In genomic region chr11:70215301-70215700, GRCm38 (mm10) we compare ENCODE assay signal across 9 mouse cellular contexts. TPM values are rescaled to one million over a fixed set of nuclear protein-coding genes. Genes with fewer than 3 reads are reported as not detected.
DNase-seq lines count a peak whose midpoint lies in the region; ATAC-seq and TF ChIP-seq lines count a peak whose summit lies in the region.
"Had no signal": no experiment of that assay in that cellular context is flagged by ENCODE, and none has a peak within 500 bp of the region (broad histone marks: within the 10 kb centered on the region; RNA-seq: fewer than 3 reads in every experiment).

No protein-coding gene starts in this region.

- no peaks in the 10 kb centered on the region for H3K9me3 ChIP-seq in heart, embryonic 13.5 days
- no peaks in the 10 kb centered on the region for H3K9me3 ChIP-seq in midbrain, embryonic 16.5 days (replicated peaks; ENCODE audit: control insufficient read depth, low read length, poor library complexity, severe bottlenecking)

- peaks cover 37% of the 10 kb centered on the region for H3K4me1 ChIP-seq in heart, embryonic 13.5 days
- peaks cover 35% of the 10 kb centered on the region for H3K4me1 ChIP-seq in midbrain, embryonic 16.5 days (ENCODE audit: control insufficient read depth, insufficient read depth, low read length)

- peaks cover 10% of the 10 kb centered on the region for H3K36me3 ChIP-seq in heart, embryonic 13.5 days
- H3K36me3 ChIP-seq in midbrain, embryonic 16.5 days (ENCODE audit: control insufficient read depth, insufficient read depth, low read length), result 0 out of 2 replicates have a peak, but pooled peaks cover 2% of the 10 kb centered on the region

- no peak overlapping the region for H3K4me2 ChIP-seq in heart, embryonic 13.5 days
- peak overlapping the region; percentile 89; the same call in 1 of the 2 replicates for H3K4me2 ChIP-seq in midbrain, embryonic 16.5 days (ENCODE audit: low read length)

- TF ChIP-seq CTCF in gastrocnemius, adult 2 months (IDR thresholded peaks at IDR 0.05), result no peak

- 0 out of 2 replicates have a peak overlapping the region, but pooled peaks have one; percentile 46 for H3K4me3 ChIP-seq in heart, embryonic 13.5 days
- H3K4me3 ChIP-seq in midbrain, embryonic 16.5 days (ENCODE audit: low read depth, low read length), result 0 out of 2 replicates have a peak overlapping the region, but pooled peaks have one; percentile 6
- H3K4me3 ChIP-seq in gastrocnemius, adult 2 months, result no peak overlapping the region

- no peak for ATAC-seq in heart, embryonic 13.5 days (ENCODE audit: extremely low read depth, insufficient number of reproducible peaks, low FRiP score, low TSS enrichment)
- no peak for ATAC-seq in midbrain, embryonic 16.5 days
- ATAC-seq in granulocyte monocyte progenitor cell, adult 5-6 weeks (replicated peaks; ENCODE audit: poor library complexity, severe bottlenecking), result no peak

- 11% methylated on average over 22 of the region's 22 CpGs for WGBS in heart, embryonic 13.5 days
- WGBS in midbrain, embryonic 16.5 days, result 10% methylated on average over 22 of the region's 22 CpGs

- intact Hi-C loops in left cerebral cortex, postnatal 14 days (cut with DNase I), result no loop called here
- intact Hi-C loops in gastrocnemius, adult 2 months (cut with DNase I), result no loop called here

- DNase-seq in heart, adult 18-20 months, result no peak
- peak; percentile 48 to 54 for DNase-seq in cerebellum, postnatal 10 days
- peak; percentile 72 for DNase-seq in kidney, adult 11 months
- DNase-seq in left cerebral cortex, postnatal 14 days (ENCODE audit: low spot score in 2 of 2), result no peak
- DNase-seq in gastrocnemius, adult 2 months, result no peak

- no peak overlapping the region for H3K27ac ChIP-seq in heart, embryonic 13.5 days (replicated peaks)
- no peak overlapping the region for H3K27ac ChIP-seq in midbrain, embryonic 16.5 days (ENCODE audit: low read length)
- no peak overlapping the region for H3K27ac ChIP-seq in gastrocnemius, adult 2 months

- no peak overlapping the region for H3K9ac ChIP-seq in heart, embryonic 13.5 days
- H3K9ac ChIP-seq in midbrain, embryonic 16.5 days (ENCODE audit: low read depth, low read length), result peak overlapping the region; percentile 28; the same call in 1 of the 2 replicates

- peaks cover 85% of the 10 kb centered on the region for H3K27me3 ChIP-seq in heart, embryonic 13.5 days (replicated peaks)
- peaks cover 32% of the 10 kb centered on the region for H3K27me3 ChIP-seq in midbrain, embryonic 16.5 days (ENCODE audit: control insufficient read depth, insufficient read depth, low read depth, low read length)

RNA-seq across cellular contexts. Expression of gene Slc16a11, which starts 2.7 kb away (rescaled TPM):
- 0.28 and 0.60 TPM in 2 replicates for polyA plus RNA-seq in heart, embryonic 13.5 days (2015; fragmentation: Nextera tagmentation; extraction: Ambion mirVana)
- 1 to 10 TPM in 1 of 2 experiments, under 1 TPM in 1; 0.65 to 2.2 TPM for total RNA-seq in heart, adult 18-20 months (2021)
- 6.9 and 7.8 TPM in 2 replicates for polyA plus RNA-seq in midbrain, embryonic 16.5 days (2015; fragmentation: Nextera tagmentation; extraction: Ambion mirVana)
- not detected in 2 replicates for total RNA-seq in granulocyte monocyte progenitor cell, adult 5-6 weeks (2014; fragmentation: Nextera tagmentation)
- total RNA-seq in granulocyte monocyte progenitor cell, adult 5-6 weeks (2017), result not detected in 2 replicates
- total RNA-seq in left cerebral cortex, postnatal 14 days (2021), result 10 to 100 TPM; 27.2 to 36.8 TPM
- total RNA-seq in gastrocnemius, adult 2 months (2021), result not detected
- total RNA-seq: G1E had no signal
- polyA plus RNA-seq: G1E had no signal

RNA-seq across cellular contexts. Expression of gene Slc16a13, which starts 5.6 kb away (rescaled TPM):
- 5.0 and 7.1 TPM in 2 replicates for polyA plus RNA-seq in heart, embryonic 13.5 days (2015; fragmentation: Nextera tagmentation; extraction: Ambion mirVana)
- total RNA-seq in heart, adult 18-20 months (2021), result 1 to 10 TPM; 2.1 to 2.9 TPM
- polyA plus RNA-seq in midbrain, embryonic 16.5 days (2015; fragmentation: Nextera tagmentation; extraction: Ambion mirVana), result 12.7 and 13.6 TPM in 2 replicates
- 7.1 and 7.9 TPM in 2 replicates for total RNA-seq in granulocyte monocyte progenitor cell, adult 5-6 weeks (2014; fragmentation: Nextera tagmentation)
- total RNA-seq in granulocyte monocyte progenitor cell, adult 5-6 weeks (2017), result 9.8 TPM in 2 replicates
- 10 to 100 TPM in 1 of 2 experiments, 1 to 10 TPM in 1; 8.3 to 10.4 TPM for total RNA-seq in left cerebral cortex, postnatal 14 days (2021)
- total RNA-seq in gastrocnemius, adult 2 months (2021), result under 1 TPM; 0.28 to 0.67 TPM

RNA-seq across cellular contexts. Expression of gene Bcl6b, which starts 14.3 kb away (rescaled TPM):
- 17.8 and 18.3 TPM in 2 replicates for polyA plus RNA-seq in heart, embryonic 13.5 days (2015; fragmentation: Nextera tagmentation; extraction: Ambion mirVana)
- 10 to 100 TPM in 1 of 2 experiments, 1 to 10 TPM in 1; 5.5 to 15.5 TPM for total RNA-seq in heart, adult 18-20 months (2021)
- 5.1 and 5.3 TPM in 2 replicates for polyA plus RNA-seq in midbrain, embryonic 16.5 days (2015; fragmentation: Nextera tagmentation; extraction: Ambion mirVana)
- total RNA-seq in granulocyte monocyte progenitor cell, adult 5-6 weeks (2014; fragmentation: Nextera tagmentation), result not detected in 2 replicates
- total RNA-seq in granulocyte monocyte progenitor cell, adult 5-6 weeks (2017), result 0.13 TPM in 1 of 2 replicates, not detected in the other
- total RNA-seq in left cerebral cortex, postnatal 14 days (2021), result 1 to 10 TPM; 5.1 to 5.3 TPM
- total RNA-seq in gastrocnemius, adult 2 months (2021), result 1 to 10 TPM; 1.4 to 2.6 TPM
- polyA plus RNA-seq: G1E had no signal

RNA-seq across cellular contexts. Expression of gene 0610010K14Rik, which starts 22.4 kb away (rescaled TPM):
- polyA plus RNA-seq in heart, embryonic 13.5 days (2015; fragmentation: Nextera tagmentation; extraction: Ambion mirVana), result 125 and 137 TPM in 2 replicates
- 10 to 100 TPM; 29.1 to 30.6 TPM for total RNA-seq in heart, adult 18-20 months (2021)
- polyA plus RNA-seq in midbrain, embryonic 16.5 days (2015; fragmentation: Nextera tagmentation; extraction: Ambion mirVana), result 165 and 167 TPM in 2 replicates
- 78.5 and 112 TPM in 2 replicates for total RNA-seq in granulocyte monocyte progenitor cell, adult 5-6 weeks (2014; fragmentation: Nextera tagmentation)
- total RNA-seq in granulocyte monocyte progenitor cell, adult 5-6 weeks (2017), result 36.9 and 44.2 TPM in 2 replicates
- total RNA-seq in left cerebral cortex, postnatal 14 days (2021), result 10 to 100 TPM; 41.3 to 54.2 TPM
- total RNA-seq in gastrocnemius, adult 2 months (2021), result 10 to 100 TPM; 33.4 to 37.0 TPM

RNA-seq across cellular contexts. Expression of gene Gm21988, which starts 24.3 kb away (rescaled TPM):
- polyA plus RNA-seq in heart, embryonic 13.5 days (2015; fragmentation: Nextera tagmentation; extraction: Ambion mirVana), result 9.0 and 9.5 TPM in 2 replicates
- 1 to 10 TPM; 2.7 TPM for total RNA-seq in heart, adult 18-20 months (2021)
- polyA plus RNA-seq in midbrain, embryonic 16.5 days (2015; fragmentation: Nextera tagmentation; extraction: Ambion mirVana), result 12.0 and 12.7 TPM in 2 replicates
- 4.7 and 4.8 TPM in 2 replicates for total RNA-seq in granulocyte monocyte progenitor cell, adult 5-6 weeks (2014; fragmentation: Nextera tagmentation)
- 0.57 TPM in 1 of 2 replicates, not detected in the other for total RNA-seq in granulocyte monocyte progenitor cell, adult 5-6 weeks (2017)
- total RNA-seq in left cerebral cortex, postnatal 14 days (2021), result 1 to 10 TPM; 5.9 to 7.3 TPM
- total RNA-seq in gastrocnemius, adult 2 months (2021), result 1 to 10 TPM; 3.7 to 4.4 TPM

Comparison
In these comparisons a context has a peak if more than half of its experiments do, and no peak if none do; other contexts are left out.
1. DNase-seq: peak in cerebellum, postnatal 10 days (2 of 2) and kidney, adult 11 months (single experiment); none in heart, adult 18-20 months (0 of 2), left cerebral cortex, postnatal 14 days (0 of 2) and gastrocnemius, adult 2 months (single experiment).
2. RNA of gene Slc16a11, which starts 2.7 kb away (total RNA-seq): 27.2 to 36.8 TPM in left cerebral cortex, postnatal 14 days; 0.65 to 2.2 TPM in heart, adult 18-20 months, not detected in gastrocnemius, adult 2 months and not detected in granulocyte monocyte progenitor cell, adult 5-6 weeks; every median in the first group is over 4 times any median in the second.